Mouse (Mus musculus) thymus, postnatal 36 days (tissue): ENCODE measurements around the gene B3gnt9.

Experiments used
- DNase-seq, 2 experiments: peaks; one replicate each; pipeline ENCODE4 v3.0.0; 2022; ENCODE audit warnings: mixed read lengths in 2 of 2

B3gnt9 gene

DNA sequence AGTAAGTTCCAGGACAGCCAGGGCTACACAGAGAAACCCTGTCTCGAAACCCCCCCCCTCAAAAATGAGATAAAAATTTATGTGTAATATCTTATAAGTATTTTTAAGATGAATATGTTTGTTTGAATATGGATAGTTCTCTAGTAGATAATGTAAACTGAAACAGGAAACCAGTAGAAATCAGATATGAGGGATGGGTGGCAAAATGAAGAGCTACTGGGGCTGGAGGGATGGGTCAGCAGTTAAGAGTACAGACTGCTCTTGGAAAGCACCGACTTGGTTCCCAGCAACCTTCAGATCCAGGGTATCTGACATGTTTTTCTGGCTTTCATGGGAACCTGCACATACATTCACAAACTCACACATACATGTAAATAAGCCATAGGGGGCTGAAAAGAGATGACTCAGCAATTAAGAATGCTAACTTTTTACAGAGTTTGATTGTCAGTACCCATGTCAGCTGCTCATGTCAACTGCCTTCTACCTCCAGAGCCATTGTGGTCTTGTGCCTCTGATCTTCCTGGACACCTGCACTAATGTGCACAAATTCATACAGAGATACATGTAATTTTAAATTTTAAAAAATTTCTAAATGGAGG is 47.2 kb downstream of the B3gnt9 start:
- DNase-seq: no peak

DNA sequence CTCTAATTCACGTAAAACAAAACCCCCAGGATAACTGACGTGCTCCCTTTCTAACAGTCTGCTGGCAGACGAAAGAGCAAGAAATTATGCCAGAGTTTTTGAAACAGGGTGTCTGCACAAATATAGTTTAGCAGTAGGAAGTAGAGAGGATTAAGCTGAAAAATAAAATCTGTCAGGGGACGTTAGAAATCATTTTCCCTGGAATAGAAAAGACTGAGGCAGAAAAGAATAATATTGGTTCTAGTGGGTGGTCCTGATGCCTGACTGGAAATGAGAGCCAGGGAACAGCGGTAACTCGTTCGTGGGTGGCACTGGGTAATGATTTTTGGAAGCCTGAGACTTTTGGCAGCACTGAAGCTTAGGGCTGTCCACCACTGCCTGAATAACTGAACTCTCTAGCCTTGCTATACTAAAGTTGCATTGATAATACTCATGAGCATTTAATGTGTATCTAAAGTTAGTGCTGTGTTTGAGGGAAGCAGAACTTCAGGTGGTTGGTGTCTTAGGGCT is 48.1 kb downstream of the B3gnt9 start:
- no peak for DNase-seq

GRCm38 (mm10) chr8:105205748-105206147 is 49.2 kb downstream of the B3gnt9 start:
- no peak for DNase-seq
